Mouse (Mus musculus) testis, postnatal 14 days (tissue): ENCODE data around the gene Olfr1406.
"Not testable (repeated sequence)": the region's sequence is repeated elsewhere in the genome, so short reads cannot be mapped to it uniquely, and the experiment has no call there.

Source experiments
- DNase-seq: peaks from one replicate; pipeline ENCODE4 v3.0.0; 2021; ENCODE audit warnings: low spot score

Olfr1406 gene

GRCm38 (mm10) chr1:173190540-173190939 lies at the start of gene Olfr1406:
Gene Olfr1406 (minus strand): TSS chr1:173190640.
- DNase-seq = no peak

DNA sequence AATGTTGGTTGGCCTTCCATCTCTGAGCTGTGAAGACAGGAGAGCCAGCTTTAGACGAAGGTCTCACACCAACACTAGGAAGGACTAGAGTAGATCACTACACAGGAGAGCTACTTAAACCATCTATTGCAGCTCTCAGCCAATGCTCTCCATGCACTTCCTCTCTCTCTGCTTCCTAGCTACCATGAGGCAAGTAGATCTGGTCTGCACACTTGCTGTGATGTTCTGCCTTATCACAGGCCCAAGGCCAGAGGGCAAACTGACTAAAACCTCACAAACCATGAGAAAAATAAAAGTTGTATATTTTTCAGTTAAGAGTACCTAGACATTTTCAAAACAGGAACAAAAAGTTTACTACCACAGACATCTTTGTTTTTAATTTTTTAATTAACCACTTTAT lies 46.6 kb upstream of the Olfr1406 start:
- not testable (repeated sequence) for DNase-seq

DNA sequence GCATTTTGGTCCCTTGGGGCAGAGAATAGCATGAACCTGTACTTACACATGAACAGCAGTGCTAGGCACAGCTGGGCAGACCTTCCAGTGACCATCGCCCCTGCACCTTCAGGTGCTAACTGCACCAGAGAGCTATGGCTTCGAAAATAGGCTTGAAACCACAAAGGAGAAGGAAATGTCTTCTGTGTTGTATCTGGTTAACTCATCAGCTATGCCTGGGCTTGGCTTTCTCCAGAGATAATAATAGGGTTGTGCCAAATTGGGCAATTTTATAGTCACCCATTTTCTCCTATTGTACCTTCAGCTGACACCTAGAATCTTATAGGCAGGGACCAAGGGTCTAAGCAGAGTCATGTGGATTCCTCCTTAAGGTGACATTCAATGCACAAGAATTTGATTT lies 36.6 kb upstream of the Olfr1406 start, which contains the start of gene Fcer1a:
TSS of gene Fcer1a (minus strand) at position 134 of the 400 bp plus-strand sequence.
- no peak for DNase-seq

DNA sequence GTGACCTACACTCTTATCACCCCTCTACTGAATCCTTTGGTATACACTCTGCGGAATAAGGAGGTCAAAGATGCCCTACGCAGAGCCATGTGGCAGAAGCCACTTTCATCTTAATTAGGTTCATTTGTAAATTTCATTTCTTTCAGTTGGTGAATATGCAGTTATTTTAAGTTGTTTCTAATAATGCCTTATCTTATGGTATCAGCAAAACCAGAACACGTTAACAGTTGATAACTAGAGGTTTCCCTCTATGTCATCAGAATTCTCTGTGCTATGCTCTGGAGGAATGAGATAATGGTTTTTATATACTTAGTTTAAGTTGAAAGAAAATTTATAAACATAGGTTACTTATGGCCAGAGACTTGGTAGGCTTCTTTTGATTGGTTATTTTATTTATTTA lies 26.0 kb upstream of the Olfr1406 start:
- no peak for DNase-seq

DNA sequence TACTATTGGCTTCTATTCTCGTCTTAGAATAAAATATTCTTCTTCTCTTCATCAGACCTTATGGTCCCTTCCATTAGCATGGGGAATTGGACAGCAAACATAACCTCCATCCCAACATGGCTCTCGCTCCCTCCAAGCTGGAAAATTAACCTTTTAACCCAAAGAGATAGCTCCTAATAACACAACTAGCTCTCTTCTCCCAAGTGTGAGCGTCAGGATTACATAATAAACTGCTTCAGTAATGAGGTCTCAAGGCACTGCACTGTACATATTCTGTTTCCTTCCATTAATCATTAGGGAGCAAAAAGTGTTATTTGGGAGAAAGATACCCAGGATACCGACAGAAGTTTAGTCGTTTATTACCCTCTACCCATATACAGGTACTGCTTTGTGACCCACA lies 21.7 kb upstream of the Olfr1406 start, which contains the start of gene Olfr1404:
TSS of gene Olfr1404 (plus strand) at position 301 of the 400 bp plus-strand sequence.
- no peak for DNase-seq

GRCm38 (mm10) chr1:173197508-173197907 lies 7.1 kb upstream of the Olfr1406 start, which contains the start of gene Olfr218:
Gene Olfr218 (plus strand): TSS chr1:173197808.
- no peak for DNase-seq

DNA sequence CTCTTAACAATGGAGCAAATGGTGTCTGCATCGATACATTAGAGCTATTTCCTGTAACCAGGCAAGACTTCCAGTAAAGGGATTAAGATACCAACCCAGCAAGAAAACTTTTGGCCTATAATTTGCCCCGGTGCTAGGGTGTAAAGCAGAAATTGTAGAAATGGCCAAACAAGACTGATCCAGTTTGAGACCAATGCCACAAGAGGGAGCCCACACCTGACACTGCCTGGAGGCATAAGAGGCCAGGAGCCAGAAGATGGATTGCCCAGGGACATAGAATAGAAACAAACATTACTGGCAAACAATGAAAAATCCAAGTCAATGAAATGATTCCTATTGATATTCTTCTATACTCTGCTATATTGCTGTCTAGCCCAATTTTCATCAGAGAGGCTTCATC lies 5.9 kb upstream of the Olfr1406 start:
- DNase-seq = no peak

DNA sequence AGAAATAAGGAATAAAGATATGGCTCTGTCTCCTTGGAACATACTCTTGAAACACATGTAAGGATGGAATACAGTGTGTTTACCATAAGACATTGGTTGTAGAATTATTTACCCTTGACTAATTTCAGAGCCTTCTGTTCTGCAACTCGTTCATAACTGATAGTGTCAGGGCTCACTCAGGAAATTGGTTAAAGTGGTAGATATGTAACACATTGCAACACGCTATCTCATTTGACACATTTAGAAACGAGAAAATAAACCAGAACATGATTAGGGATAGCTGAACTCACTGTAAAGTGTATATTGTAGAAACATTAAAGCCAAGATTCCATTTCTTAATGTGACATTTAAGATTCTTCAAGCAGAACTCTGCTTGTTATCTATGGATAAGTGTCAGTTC lies 1.6 kb upstream of the Olfr1406 start:
- no peak for DNase-seq

DNA sequence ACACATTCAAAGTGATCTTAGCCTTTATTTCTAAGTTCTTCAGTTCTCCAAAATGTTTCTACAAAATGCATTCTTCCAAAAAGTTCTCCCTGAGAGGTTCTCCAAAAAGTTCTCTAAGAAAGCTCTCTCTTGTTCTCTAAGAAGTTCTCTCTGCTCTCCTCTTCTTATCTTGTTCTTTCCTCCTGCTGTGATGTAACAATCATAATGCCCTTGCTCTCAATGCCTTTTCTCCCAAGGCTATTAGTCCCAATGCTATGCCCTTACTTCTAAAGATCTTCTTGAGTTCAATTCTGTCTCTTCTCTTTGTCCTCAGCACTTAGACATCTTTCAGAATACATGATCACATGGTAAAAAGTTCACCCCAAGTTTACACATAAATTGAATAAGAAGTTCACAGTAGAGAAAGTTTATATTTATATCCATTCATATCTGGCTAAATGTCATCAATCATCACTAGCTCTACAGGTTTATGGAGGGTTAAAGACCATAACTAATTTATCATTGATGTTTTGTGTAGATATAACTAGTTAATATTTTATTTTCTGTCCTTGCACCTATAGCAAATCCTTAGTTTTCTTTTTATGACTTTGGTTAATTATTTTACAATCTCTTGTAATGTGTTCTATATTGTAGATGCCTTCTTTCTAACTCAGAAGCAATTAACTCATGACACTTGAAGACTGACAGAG lies 16.1 kb downstream of the Olfr1406 start:
- DNase-seq = no peak

DNA sequence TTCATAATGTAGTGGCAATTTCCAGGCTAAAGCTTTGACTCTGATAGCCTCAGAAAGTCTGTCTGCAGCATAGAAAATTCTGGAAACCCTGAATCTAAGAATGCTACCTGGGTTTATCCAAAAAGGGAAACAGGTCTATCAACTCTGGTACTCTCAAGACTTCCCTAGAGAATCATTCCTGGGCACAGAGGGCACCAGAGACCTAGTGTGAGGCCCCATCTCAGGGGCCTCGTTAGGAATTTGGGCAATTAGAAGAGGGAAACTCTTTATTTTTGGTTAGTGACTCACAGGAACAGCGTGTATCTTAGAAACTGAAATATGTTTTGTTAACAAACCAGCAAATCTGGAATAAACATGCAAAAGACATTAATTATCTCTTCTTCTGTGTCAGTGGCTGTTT lies 53.2 kb downstream of the Olfr1406 start, which contains the start of gene Olfr1408:
TSS of gene Olfr1408 (minus strand) at position 101 of the 400 bp plus-strand sequence.
- DNase-seq = no peak
